Mouse (Mus musculus) bone marrow macrophage, adult 2 months (primary cell): ENCODE results near the gene Lnx2.

Experiments used
- CTCF ChIP-seq: IDR thresholded peaks from 2 replicates; pipeline ENCODE4 v1.5.1; 2012; ENCODE audit warnings: low read depth, mild to moderate bottlenecking, low read length, moderate library complexity
- POLR2A ChIP-seq: IDR thresholded peaks from 2 replicates; pipeline ENCODE4 v1.6.1; 2012; ENCODE audit warnings: mild to moderate bottlenecking, low read depth, low read length, borderline replicate concordance

DNA sequence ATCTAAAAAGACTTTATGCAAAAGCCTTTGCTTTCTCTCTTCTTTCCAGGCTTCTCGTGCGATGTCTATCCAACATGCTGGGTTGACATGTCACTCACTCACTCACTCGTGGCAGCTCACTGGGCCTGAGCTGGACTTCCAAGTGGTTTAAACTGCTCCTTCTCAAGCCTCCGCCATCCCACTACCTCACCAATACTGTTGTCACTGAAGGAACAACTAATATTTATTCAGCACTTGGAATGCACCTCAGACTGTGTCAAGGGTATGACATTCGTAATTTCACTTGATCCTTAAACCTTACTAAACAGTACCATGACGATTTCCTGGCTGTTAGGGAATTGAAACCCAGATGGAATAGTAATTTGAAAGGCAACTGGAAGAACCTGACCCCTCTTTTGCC lies 2.6 kb downstream of the Lnx2 start:
- TF ChIP-seq CTCF (no peak), POLR2A (no peak)
